Mouse (Mus musculus) heart, postnatal 0 days (tissue): ENCODE measurements around the gene BC024978.

ENCODE experiments used
- CTCF ChIP-seq: IDR thresholded peaks from 2 replicates; pipeline ENCODE4 v1.5.1; 2016; ENCODE audit warnings: antibody characterized with exemption, control low read depth, low read depth
- EP300 ChIP-seq: IDR thresholded peaks from 2 replicates; pipeline ENCODE4 v1.6.1; 2016; ENCODE audit warnings: antibody characterized with exemption, low read depth

DNA sequence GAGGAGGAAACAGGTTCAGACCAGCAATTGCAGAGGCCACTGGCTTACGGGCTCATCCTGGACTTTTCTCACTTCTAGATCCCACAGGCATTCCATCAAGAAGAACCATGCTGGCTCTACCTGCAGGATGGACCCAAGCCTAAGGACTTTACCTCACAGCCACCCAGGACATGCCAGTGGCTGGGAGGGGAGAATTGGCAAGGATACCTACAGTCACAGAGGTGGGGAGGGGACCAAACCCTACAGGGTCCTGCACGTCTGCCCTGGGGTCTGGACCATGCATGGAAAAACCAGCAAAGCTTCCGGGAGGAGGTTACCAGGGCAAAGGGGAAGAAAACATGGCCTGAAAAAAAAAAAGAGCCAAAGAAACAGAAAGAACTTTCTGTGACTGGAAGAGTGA, 24.6 kb upstream of the BC024978 start:
- TF ChIP-seq CTCF (no peak), EP300 (no peak)
